Mouse (Mus musculus): ENCODE data around the gene Nelfcd. TPM values are rescaled to one million over a fixed set of nuclear protein-coding genes. Genes with fewer than 3 reads are reported as not detected.

The Nelfcd gene
- polyA plus RNA-seq, 1 experiment from 2014 or later, result 38.8 TPM

DNA sequence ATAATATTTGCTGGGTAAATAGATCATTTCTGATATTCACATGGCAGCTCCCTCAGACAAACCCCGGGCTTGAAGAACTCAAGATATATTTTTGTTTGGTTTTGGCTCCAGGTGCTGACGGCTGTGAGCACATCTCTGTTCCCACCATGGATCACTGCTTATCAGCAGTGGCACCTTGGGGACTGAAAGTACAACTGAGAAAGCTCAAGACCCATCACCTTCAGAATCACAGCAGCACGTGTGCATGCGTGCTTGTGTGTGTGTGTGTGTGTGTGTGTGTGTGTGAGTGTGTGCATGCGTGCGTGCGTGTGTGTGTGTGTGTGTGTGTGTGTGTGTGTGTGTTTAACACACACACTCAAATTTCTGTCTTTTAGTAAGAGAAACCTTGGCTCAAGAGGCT lies 28.8 kb downstream of the Nelfcd start:
- H3K4me1 ChIP-seq (ENCODE audit: insufficient read depth), result peaks cover 8% of the 10 kb centered on the region
- H3K4me2 ChIP-seq (ENCODE audit: low read depth, low read length), result no peak overlapping the region

DNA sequence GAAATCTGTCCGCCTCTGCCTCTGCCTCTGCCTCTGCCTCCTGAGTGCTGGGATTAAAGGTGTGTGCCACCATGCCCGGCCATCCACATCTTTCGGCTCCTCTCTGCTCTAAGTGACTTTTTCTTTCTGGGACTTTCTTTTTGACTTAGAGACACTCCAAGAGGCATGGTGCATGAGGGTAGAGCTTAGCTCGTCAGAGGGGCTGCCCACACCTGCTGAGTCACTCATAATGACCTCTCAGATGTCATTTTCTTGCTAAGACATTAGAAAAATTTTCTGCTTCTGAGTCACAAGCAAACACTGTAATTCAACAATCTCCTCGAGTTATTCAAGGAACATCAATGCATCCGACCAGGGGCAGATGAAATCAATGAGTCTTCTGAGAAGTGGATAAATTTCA lies 29.4 kb downstream of the Nelfcd start:
- Histone ChIP-seq H3K27me3 (ENCODE audit: insufficient read depth, low read length) (no peaks in the 10 kb centered on the region), H3K4me2 (ENCODE audit: low read depth, low read length) (no peak overlapping the region), H3K4me1 (ENCODE audit: insufficient read depth) (peaks cover 1% of the 10 kb centered on the region), H3K9me3 (ENCODE audit: low read length) (no peaks in the 10 kb centered on the region), H3K9ac (replicated peaks) (no peak overlapping the region), H3K4me3 (ENCODE audit: low read depth, low read length) (no peak overlapping the region), H3K27ac (ENCODE audit: low read depth) (no peak overlapping the region), H3K36me3 (replicated peaks; ENCODE audit: insufficient read depth, low read length) (no peaks in the 10 kb centered on the region)
- DNase-seq (no peak), ATAC-seq (no peak)
- no peak for TF ChIP-seq CTCF (IDR thresholded peaks at IDR 0.05; ENCODE audit: low read depth)
- WGBS (ENCODE audit: insufficient replicate concordance), result 65% methylated on average over 6 of the region's 6 CpGs

More for the DNA sequence above, 28.8 kb downstream of the Nelfcd start:
- H3K27ac ChIP-seq (ENCODE audit: low read depth), result no peak overlapping the region
- no peaks in the 10 kb centered on the region for H3K36me3 ChIP-seq (replicated peaks; ENCODE audit: insufficient read depth, low read length)
- WGBS (ENCODE audit: insufficient replicate concordance), result 65% methylated on average over 7 of the region's 7 CpGs
- no peak overlapping the region for H3K4me3 ChIP-seq (ENCODE audit: low read depth, low read length)
- H3K9ac ChIP-seq (replicated peaks), result no peak overlapping the region
- DNase-seq (no peak), ATAC-seq (no peak)
- no peak for TF ChIP-seq CTCF (IDR thresholded peaks at IDR 0.05; ENCODE audit: low read depth)
- TF ChIP-seq EP300 (IDR thresholded peaks at IDR 0.05; ENCODE audit: low read depth), result 0 out of 2 replicates have a peak, but pooled peaks have one; percentile 8
- H3K27me3 ChIP-seq (ENCODE audit: insufficient read depth, low read length), result no peaks in the 10 kb centered on the region
- H3K9me3 ChIP-seq (ENCODE audit: low read length), result no peaks in the 10 kb centered on the region

DNA sequence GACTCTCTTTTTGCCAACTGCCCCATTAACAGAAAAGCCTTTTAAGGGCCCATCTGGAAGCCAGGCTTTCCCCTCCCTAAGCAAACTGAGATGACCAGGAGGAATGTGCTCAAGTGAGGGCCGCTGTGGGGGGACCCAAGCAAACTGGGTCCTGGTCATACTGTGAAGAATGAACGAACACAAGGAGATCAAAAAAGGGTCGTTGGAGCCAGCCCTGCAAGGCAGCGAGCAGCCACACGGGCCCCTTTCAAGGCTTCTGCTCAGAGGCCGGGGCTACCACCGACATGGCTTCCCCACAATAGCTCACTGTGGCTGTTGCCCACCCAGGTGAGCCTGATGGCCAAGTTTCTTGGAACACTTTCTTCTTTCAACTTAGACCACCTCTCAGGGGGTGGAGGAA lies 30.9 kb downstream of the Nelfcd start:
- no peak overlapping the region for H3K4me3 ChIP-seq (ENCODE audit: low read depth, low read length)
- no peaks in the 10 kb centered on the region for H3K36me3 ChIP-seq (replicated peaks; ENCODE audit: insufficient read depth, low read length)
- 52% methylated on average over 7 of the region's 7 CpGs for WGBS (ENCODE audit: insufficient replicate concordance)
- no peak overlapping the region for H3K9ac ChIP-seq (replicated peaks)
- peaks cover 7% of the 10 kb centered on the region for H3K4me1 ChIP-seq (ENCODE audit: insufficient read depth)
- ATAC-seq (no peak), DNase-seq (no peak)
- H3K9me3 ChIP-seq (ENCODE audit: low read length), result no peaks in the 10 kb centered on the region
- no peaks in the 10 kb centered on the region for H3K27me3 ChIP-seq (ENCODE audit: insufficient read depth, low read length)
- TF ChIP-seq EP300 (IDR thresholded peaks at IDR 0.05; ENCODE audit: low read depth) (no peak), CTCF (IDR thresholded peaks at IDR 0.05; ENCODE audit: low read depth) (no peak)
- H3K27ac ChIP-seq (ENCODE audit: low read depth), result no peak overlapping the region
- no peak overlapping the region for H3K4me2 ChIP-seq (ENCODE audit: low read depth, low read length)

DNA sequence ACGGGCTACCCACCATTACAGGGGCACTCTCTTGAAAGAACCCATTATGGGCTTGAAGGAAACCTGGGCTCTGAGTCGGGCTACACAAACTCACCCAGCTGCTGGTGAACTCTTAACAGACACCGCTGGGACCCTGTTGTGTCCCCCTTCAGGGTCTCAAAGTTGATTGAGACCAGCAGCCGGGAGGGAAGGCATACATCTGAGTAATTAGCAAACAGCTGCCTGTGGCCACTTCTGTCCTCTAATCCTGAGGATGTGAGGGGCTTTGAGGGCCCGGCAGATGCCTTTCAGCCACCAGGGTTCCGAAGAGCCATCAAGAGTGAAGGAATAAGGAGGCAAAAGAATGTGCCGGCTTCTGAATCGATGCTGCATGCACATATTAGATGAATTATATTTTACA lies 31.3 kb downstream of the Nelfcd start:
- Histone ChIP-seq H3K36me3 (replicated peaks; ENCODE audit: insufficient read depth, low read length) (no peaks in the 10 kb centered on the region), H3K4me1 (ENCODE audit: insufficient read depth) (peaks cover 9% of the 10 kb centered on the region), H3K9me3 (ENCODE audit: low read length) (no peaks in the 10 kb centered on the region), H3K4me3 (ENCODE audit: low read depth, low read length) (no peak overlapping the region), H3K27ac (ENCODE audit: low read depth) (no peak overlapping the region), H3K4me2 (ENCODE audit: low read depth, low read length) (no peak overlapping the region), H3K9ac (replicated peaks) (no peak overlapping the region), H3K27me3 (ENCODE audit: insufficient read depth, low read length) (no peaks in the 10 kb centered on the region)
- no peak for ATAC-seq
- no peak for DNase-seq
- TF ChIP-seq CTCF (IDR thresholded peaks at IDR 0.05; ENCODE audit: low read depth) (no peak), EP300 (IDR thresholded peaks at IDR 0.05; ENCODE audit: low read depth) (no peak)
- 65% methylated on average over 8 of the region's 8 CpGs for WGBS (ENCODE audit: insufficient replicate concordance)

DNA sequence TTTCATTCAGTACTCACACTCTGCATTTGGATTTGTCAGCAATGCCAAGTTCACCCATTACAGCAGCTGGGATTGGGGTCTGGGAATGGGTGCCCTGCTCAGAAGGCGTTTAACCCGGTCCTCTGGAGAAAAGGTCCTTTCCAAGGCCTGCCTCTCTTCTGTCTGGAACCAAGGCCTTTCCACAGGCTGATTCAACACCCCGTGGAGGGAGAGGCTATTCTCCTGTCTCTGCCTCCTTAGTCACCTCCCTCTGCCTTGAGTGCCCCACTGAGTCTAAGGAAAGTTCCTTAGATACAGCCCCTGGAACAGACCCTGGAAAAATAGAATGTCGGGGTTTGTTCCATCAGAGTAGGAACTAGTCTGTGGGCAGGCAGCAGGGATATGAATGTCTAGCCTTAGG lies 32.8 kb downstream of the Nelfcd start:
- no peak for ATAC-seq
- WGBS (ENCODE audit: insufficient replicate concordance), result 83% methylated on average over 4 of the region's 4 CpGs
- no peaks in the 10 kb centered on the region for H3K27me3 ChIP-seq (ENCODE audit: insufficient read depth, low read length)
- H3K9me3 ChIP-seq (ENCODE audit: low read length), result no peaks in the 10 kb centered on the region
- no peak for DNase-seq
- no peaks in the 10 kb centered on the region for H3K36me3 ChIP-seq (replicated peaks; ENCODE audit: insufficient read depth, low read length)
- no peak overlapping the region for H3K4me3 ChIP-seq (ENCODE audit: low read depth, low read length)
- no peak overlapping the region for H3K4me2 ChIP-seq (ENCODE audit: low read depth, low read length)
- H3K27ac ChIP-seq (ENCODE audit: low read depth), result no peak overlapping the region
- TF ChIP-seq CTCF (IDR thresholded peaks at IDR 0.05; ENCODE audit: low read depth) (no peak), EP300 (IDR thresholded peaks at IDR 0.05; ENCODE audit: low read depth) (no peak)
- H3K4me1 ChIP-seq (ENCODE audit: insufficient read depth), result peaks cover 11% of the 10 kb centered on the region
- no peak overlapping the region for H3K9ac ChIP-seq (replicated peaks)

DNA sequence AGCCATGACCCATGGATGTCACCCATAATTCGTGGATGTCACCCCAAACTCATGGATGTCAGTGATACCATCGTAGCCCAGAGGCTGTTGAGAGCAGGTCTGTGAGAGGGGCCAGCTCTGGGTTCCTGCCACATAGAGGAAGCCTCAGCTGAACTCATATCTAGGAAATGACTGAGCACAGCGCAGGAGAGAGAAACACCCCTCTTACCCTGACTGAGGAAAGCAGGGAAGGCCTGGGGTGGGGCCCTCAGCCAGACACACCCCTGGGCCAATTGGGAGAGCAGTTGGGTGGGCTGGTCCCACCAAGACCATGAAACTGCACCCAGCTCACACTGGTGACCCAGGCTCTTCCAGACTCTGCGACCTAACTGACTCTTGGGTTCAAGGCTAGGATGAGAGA lies 34.7 kb downstream of the Nelfcd start, which contains the start of gene Tubb1:
TSS of gene Tubb1 (plus strand) at position 343 of the 400 bp plus-strand sequence.
- no peak within 1 kb of the TSS for H3K4me3 ChIP-seq (ENCODE audit: low read depth, low read length)
- no peaks in the 10 kb centered on the region for H3K9me3 ChIP-seq (ENCODE audit: low read length)
- no peaks in the 10 kb centered on the region for H3K36me3 ChIP-seq (replicated peaks; ENCODE audit: insufficient read depth, low read length)
- no peaks in the 10 kb centered on the region for H3K27me3 ChIP-seq (ENCODE audit: insufficient read depth, low read length)
- H3K4me1 ChIP-seq (ENCODE audit: insufficient read depth), result peaks cover 11% of the 10 kb centered on the region
- H3K27ac ChIP-seq (ENCODE audit: low read depth), result no peak within 1 kb of the TSS
- no peak for TF ChIP-seq EP300 (IDR thresholded peaks at IDR 0.05; ENCODE audit: low read depth)
- TF ChIP-seq CTCF (IDR thresholded peaks at IDR 0.05; ENCODE audit: low read depth), result no peak
- 0 out of 2 replicates have a peak within 1 kb of the TSS, but pooled peaks have one; percentile 11 for H3K9ac ChIP-seq (replicated peaks)
- WGBS (ENCODE audit: insufficient replicate concordance), result 49% methylated on average over 4 of the region's 4 CpGs
- ATAC-seq (peak; percentile 16; the same call in 1 of the 2 replicates), DNase-seq (no peak)
- no peak within 1 kb of the TSS for H3K4me2 ChIP-seq (ENCODE audit: low read depth, low read length)

DNA sequence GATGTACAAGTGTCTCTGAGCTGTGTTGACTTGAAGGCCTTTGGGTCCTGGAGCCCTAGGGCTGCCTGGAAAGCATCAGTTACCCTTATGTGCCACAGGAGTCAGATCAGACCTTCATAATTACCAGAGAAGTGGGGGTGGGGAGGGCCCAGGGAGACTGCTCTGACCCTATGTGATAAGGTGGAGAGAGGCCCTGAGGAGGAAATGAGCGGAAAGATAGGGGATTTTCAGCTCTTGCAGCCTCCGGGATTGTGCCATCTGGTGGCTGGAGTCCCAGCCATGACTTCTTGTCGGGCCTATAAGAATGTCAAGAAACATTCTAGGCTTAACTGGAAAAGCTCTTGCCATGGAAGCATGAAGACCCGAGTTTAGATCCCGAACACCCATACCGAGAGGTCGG lies 38.1 kb downstream of the Nelfcd start:
- ATAC-seq, result peak; percentile 97
- 50% methylated on average over 7 of the region's 7 CpGs for WGBS (ENCODE audit: insufficient replicate concordance)
- DNase-seq, result peak; percentile 76
- Histone ChIP-seq H3K27ac (ENCODE audit: low read depth) (peak overlapping the region; percentile 62; the same call in 1 of the 2 replicates), H3K27me3 (ENCODE audit: insufficient read depth, low read length) (no peaks in the 10 kb centered on the region), H3K4me2 (ENCODE audit: low read depth, low read length) (peak overlapping the region; percentile 51), H3K4me1 (ENCODE audit: insufficient read depth) (peaks cover 11% of the 10 kb centered on the region), H3K4me3 (ENCODE audit: low read depth, low read length) (no peak overlapping the region), H3K36me3 (replicated peaks; ENCODE audit: insufficient read depth, low read length) (no peaks in the 10 kb centered on the region), H3K9me3 (ENCODE audit: low read length) (no peaks in the 10 kb centered on the region), H3K9ac (replicated peaks) (no peak overlapping the region)
- peak; percentile 77 for TF ChIP-seq CTCF (IDR thresholded peaks at IDR 0.05; ENCODE audit: low read depth)
- TF ChIP-seq EP300 (IDR thresholded peaks at IDR 0.05; ENCODE audit: low read depth), result peak; percentile 93
